Mouse (Mus musculus): ENCODE data around the gene Ubl5. TPM values are rescaled to one million over a fixed set of nuclear protein-coding genes. Genes with fewer than 3 reads are reported as not detected.

The Ubl5 gene
- polyA plus RNA-seq, 1 experiment from 2014 or later = 441 TPM

DNA sequence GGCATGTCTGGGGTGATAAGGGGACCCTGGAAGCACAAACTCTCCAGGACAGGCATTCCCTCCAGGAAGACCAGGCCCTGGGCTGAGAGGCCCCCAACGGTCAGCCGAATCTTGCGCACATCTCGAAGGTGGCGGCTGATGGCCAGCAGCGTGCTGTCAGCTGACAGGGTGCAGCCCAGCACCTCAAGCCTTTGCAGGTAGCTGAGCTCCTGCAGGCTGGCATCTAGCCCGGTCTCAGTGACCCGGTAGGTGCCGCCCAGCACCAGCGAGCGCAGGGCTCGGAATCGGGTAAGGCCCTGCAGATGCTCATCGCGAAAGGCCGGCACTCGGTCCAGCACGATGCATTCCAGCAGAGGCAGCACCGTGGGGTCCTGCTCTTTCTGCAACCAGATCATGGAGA, 4.1 kb upstream of the Ubl5 start:
- Histone ChIP-seq H3K9ac (no peak overlapping the region), H3K27me3 (no peaks in the 10 kb centered on the region), H3K9me3 (no peaks in the 10 kb centered on the region), H3K4me1 (replicated peaks) (peaks cover 27% of the 10 kb centered on the region), H3K36me3 (peaks cover 15% of the 10 kb centered on the region; the same call in 1 of the 2 replicates), H3K27ac (replicated peaks) (no peak overlapping the region), H3K4me2 (no peak overlapping the region), H3K4me3 (no peak overlapping the region)
- 95% methylated on average over 19 of the region's 19 CpGs for WGBS
- ATAC-seq (ENCODE audit: low FRiP score, low read depth) = no peak

GRCm38 (mm10) chr9:20639486-20639885, 3.2 kb upstream of the Ubl5 start:
- Histone ChIP-seq H3K27me3 (no peaks in the 10 kb centered on the region), H3K4me2 (no peak overlapping the region), H3K4me1 (replicated peaks) (peaks cover 27% of the 10 kb centered on the region), H3K36me3 (peaks cover 15% of the 10 kb centered on the region; the same call in 1 of the 2 replicates), H3K9ac (no peak overlapping the region), H3K4me3 (no peak overlapping the region), H3K9me3 (no peaks in the 10 kb centered on the region), H3K27ac (replicated peaks) (no peak overlapping the region)
- no peak for ATAC-seq (ENCODE audit: low FRiP score, low read depth)
- WGBS = 90% methylated on average over 4 of the region's 4 CpGs

GRCm38 (mm10) chr9:20641501-20641900, 1.2 kb upstream of the Ubl5 start:
- no peak for ATAC-seq (ENCODE audit: low FRiP score, low read depth)
- H3K9ac ChIP-seq = peak overlapping the region; percentile 90
- WGBS = 32% methylated on average over 6 of the region's 6 CpGs
- peaks cover 40% of the 10 kb centered on the region for H3K4me1 ChIP-seq (replicated peaks)
- H3K9me3 ChIP-seq = no peaks in the 10 kb centered on the region
- H3K27me3 ChIP-seq = no peaks in the 10 kb centered on the region
- peaks cover 20% of the 10 kb centered on the region; the same call in 1 of the 2 replicates for H3K36me3 ChIP-seq
- peak overlapping the region; percentile 95 for H3K4me2 ChIP-seq
- peak overlapping the region; percentile 84 for H3K4me3 ChIP-seq
- H3K27ac ChIP-seq (replicated peaks) = peak overlapping the region; percentile 95

DNA sequence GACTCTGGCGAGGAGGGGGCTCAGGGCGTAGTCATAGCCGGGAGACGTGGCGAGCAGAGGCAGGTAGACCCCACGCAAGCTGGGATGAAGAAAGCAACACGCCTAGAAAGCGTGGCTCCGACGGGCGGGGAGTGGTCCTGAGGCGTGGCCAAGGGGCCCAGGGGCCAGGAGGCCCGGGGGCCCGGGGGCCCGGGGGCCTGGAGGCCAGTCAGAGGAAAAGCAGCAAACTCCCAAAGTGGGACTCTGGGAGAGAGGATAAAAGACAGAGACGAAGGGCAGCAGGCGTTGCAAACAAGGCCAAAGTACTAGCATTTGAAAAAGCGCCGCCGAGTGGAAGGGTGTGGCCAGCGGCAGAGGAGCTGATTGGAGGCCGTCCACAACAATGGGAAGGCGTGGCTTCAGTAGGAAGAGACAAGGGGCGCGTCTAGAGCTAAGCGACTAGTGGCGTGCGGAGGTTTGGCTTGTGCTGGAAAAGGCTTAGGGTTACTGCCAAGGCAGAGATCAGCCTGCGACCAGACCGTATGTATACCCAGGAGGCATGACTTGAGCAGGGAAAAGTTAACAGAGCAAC, 303 bp downstream of the Ubl5 start:
- H3K27ac ChIP-seq (replicated peaks) = peak overlapping the region; percentile 95
- peak; percentile 75 for ATAC-seq (ENCODE audit: low FRiP score, low read depth)
- WGBS = under 1% methylated on average over 30 of the region's 30 CpGs
- H3K36me3 ChIP-seq = peaks cover 26% of the 10 kb centered on the region; the same call in 1 of the 2 replicates
- no peaks in the 10 kb centered on the region for H3K9me3 ChIP-seq
- H3K4me3 ChIP-seq = peak overlapping the region; percentile 84
- H3K9ac ChIP-seq = peak overlapping the region; percentile 90
- H3K4me1 ChIP-seq (replicated peaks) = peaks cover 45% of the 10 kb centered on the region
- H3K4me2 ChIP-seq = peak overlapping the region; percentile 95
- H3K27me3 ChIP-seq = no peaks in the 10 kb centered on the region

GRCm38 (mm10) chr9:20643781-20644180, 1.1 kb downstream of the Ubl5 start:
- WGBS = 11% methylated on average over 13 of the region's 13 CpGs
- no peak for ATAC-seq (ENCODE audit: low FRiP score, low read depth)

DNA sequence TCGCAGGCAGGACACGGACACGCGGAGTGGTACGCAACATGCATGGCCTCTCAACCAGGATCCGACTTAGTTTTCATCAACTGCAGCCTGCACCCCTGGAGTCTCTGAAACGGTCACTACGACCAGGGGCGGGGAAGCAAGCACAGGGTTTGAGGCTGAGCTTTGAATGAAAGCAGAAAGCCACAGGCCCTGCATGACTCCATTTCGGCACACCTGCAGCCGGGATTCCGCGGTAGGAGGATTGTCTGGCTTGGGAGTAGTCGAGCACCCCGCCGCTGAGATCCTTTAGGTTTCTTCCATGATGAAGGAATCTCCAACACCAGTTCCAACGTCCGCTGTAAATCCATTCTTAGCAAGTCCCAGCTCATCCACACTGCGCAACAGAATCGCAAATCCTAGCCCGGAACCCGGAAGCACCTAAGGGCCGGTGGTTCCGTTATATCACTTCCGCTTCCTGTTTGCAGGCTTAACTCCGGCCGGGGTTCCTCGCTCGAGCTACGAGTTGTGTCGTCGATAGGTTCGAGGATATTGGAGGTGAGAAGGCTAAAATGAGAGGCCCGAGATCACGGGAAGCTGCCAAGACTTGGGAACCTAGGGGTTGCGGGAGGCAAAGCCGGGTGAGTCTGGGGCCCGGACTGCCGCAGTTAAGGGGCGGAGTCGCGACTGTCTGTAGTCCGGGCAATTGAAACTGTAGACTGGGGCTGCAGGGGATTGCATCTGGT, 1.8 kb downstream of the Ubl5 start, which contains the start of gene Fbxl12:
TSS of gene Fbxl12 (minus strand) at position 408 of the 722 bp plus-strand sequence.
- WGBS = under 1% methylated on average over 43 of the region's 43 CpGs

More at GRCm38 (mm10) chr9:20643781-20644180, 1.1 kb downstream of the Ubl5 start:
- no peaks in the 10 kb centered on the region for H3K9me3 ChIP-seq
- H3K9ac ChIP-seq = peak overlapping the region; percentile 90
- peaks cover 27% of the 10 kb centered on the region; the same call in 1 of the 2 replicates for H3K36me3 ChIP-seq
- peak overlapping the region; percentile 95 for H3K4me2 ChIP-seq
- H3K27ac ChIP-seq (replicated peaks) = peak overlapping the region; percentile 95
- no peaks in the 10 kb centered on the region for H3K27me3 ChIP-seq
- H3K4me3 ChIP-seq = peak overlapping the region; percentile 84
- peaks cover 45% of the 10 kb centered on the region for H3K4me1 ChIP-seq (replicated peaks)

DNA sequence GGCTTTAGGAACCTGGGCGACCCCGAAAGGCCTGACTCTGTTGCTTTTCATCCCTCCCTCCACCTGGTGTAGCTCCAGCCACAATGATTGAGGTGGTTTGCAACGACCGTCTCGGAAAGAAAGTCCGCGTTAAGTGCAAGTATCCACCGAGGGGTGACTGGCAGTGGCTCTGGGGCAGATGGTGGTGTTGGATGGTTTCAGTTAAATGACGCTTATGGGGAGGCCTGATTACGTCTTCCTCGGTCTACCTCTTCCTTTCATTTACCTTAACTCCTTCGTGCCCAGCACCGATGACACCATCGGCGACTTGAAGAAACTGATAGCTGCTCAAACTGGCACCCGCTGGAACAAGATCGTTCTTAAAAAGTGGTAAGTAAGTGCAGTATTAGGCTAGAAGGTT, 2.4 kb downstream of the Ubl5 start:
- 4% methylated on average over 17 of the region's 17 CpGs for WGBS
- Histone ChIP-seq H3K36me3 (peaks cover 28% of the 10 kb centered on the region; the same call in 1 of the 2 replicates), H3K9ac (peak overlapping the region; percentile 90), H3K9me3 (no peaks in the 10 kb centered on the region), H3K4me3 (peak overlapping the region; percentile 84), H3K4me1 (replicated peaks) (peaks cover 39% of the 10 kb centered on the region), H3K27ac (replicated peaks) (peak overlapping the region; percentile 95), H3K4me2 (peak overlapping the region; percentile 95), H3K27me3 (no peaks in the 10 kb centered on the region)
- ATAC-seq (ENCODE audit: low FRiP score, low read depth) = no peak

More for the DNA sequence above, 1.8 kb downstream of the Ubl5 start, which contains the start of gene Fbxl12:
- Histone ChIP-seq H3K9ac (peak within 1 kb of the TSS; percentile 90), H3K4me2 (peak within 1 kb of the TSS; percentile 95), H3K9me3 (no peaks in the 10 kb centered on the region), H3K4me3 (peak within 1 kb of the TSS; percentile 84), H3K27ac (replicated peaks) (peak within 1 kb of the TSS; percentile 95), H3K4me1 (replicated peaks) (peaks cover 45% of the 10 kb centered on the region), H3K36me3 (peaks cover 28% of the 10 kb centered on the region; the same call in 1 of the 2 replicates), H3K27me3 (no peaks in the 10 kb centered on the region)
- ATAC-seq (ENCODE audit: low FRiP score, low read depth) = no peak

GRCm38 (mm10) chr9:20651602-20652259, 9.1 kb downstream of the Ubl5 start, which contains the start of gene Pin1:
Pin1 (plus strand) TSS chr9:20652095.
- H3K4me1 ChIP-seq (replicated peaks) = peaks cover 40% of the 10 kb centered on the region
- peaks cover 38% of the 10 kb centered on the region; the same call in 1 of the 2 replicates for H3K36me3 ChIP-seq
- peak within 1 kb of the TSS; percentile 54 for H3K27ac ChIP-seq (replicated peaks)
- under 1% methylated on average over 45 of the region's 45 CpGs for WGBS
- H3K4me2 ChIP-seq = peak within 1 kb of the TSS; percentile 76
- peak within 1 kb of the TSS; percentile 58 for H3K9ac ChIP-seq
- no peaks in the 10 kb centered on the region for H3K27me3 ChIP-seq
- ATAC-seq (ENCODE audit: low FRiP score, low read depth) = peak; percentile 99
- H3K4me3 ChIP-seq = peak within 1 kb of the TSS; percentile 62
- no peaks in the 10 kb centered on the region for H3K9me3 ChIP-seq

DNA sequence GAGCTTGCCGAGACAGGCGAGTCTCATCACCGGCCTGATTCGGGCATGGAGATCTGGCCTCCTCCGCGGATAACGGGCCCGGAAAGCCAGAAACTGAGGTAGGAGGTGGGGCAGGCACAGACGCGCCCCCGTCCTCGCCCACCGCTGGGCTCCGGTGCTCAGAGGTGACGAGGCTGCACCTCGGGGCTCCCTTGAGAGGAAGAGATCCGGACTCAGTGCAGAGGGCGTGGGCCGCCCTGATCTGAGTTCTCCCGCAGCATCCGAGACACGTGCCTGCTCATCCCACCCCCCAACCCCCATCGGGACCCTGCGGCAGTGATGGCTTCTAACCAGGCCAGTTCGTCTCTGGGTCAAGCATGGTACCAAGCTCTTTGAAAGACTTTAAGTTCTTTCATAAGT, 9.6 kb downstream of the Ubl5 start:
- ATAC-seq (ENCODE audit: low FRiP score, low read depth) = no peak; the same call in 1 of the 2 replicates
- H3K27ac ChIP-seq (replicated peaks) = peak overlapping the region; percentile 54; the same call in 1 of the 2 replicates
- H3K9me3 ChIP-seq = no peaks in the 10 kb centered on the region
- under 1% methylated on average over 25 of the region's 25 CpGs for WGBS
- H3K4me3 ChIP-seq = peak overlapping the region; percentile 62
- H3K27me3 ChIP-seq = no peaks in the 10 kb centered on the region
- H3K36me3 ChIP-seq = peaks cover 38% of the 10 kb centered on the region; the same call in 1 of the 2 replicates
- H3K4me1 ChIP-seq (replicated peaks) = peaks cover 38% of the 10 kb centered on the region
- peak overlapping the region; percentile 58 for H3K9ac ChIP-seq
- H3K4me2 ChIP-seq = peak overlapping the region; percentile 76

- H3K4me1 ChIP-seq (replicated peaks) = peaks cover 41% of the 10 kb centered on the region
- H3K36me3 ChIP-seq = peaks cover 35% of the 10 kb centered on the region; the same call in 1 of the 2 replicates
- H3K27me3 ChIP-seq = no peaks in the 10 kb centered on the region
- peak overlapping the region; percentile 76; the same call in 1 of the 2 replicates for H3K4me2 ChIP-seq
- no peak overlapping the region for H3K27ac ChIP-seq (replicated peaks)
- H3K9ac ChIP-seq = no peak overlapping the region
- H3K4me3 ChIP-seq = no peak overlapping the region
- no peak for ATAC-seq (ENCODE audit: low FRiP score, low read depth)
- 95% methylated on average over 3 of the region's 3 CpGs for WGBS
- H3K9me3 ChIP-seq = no peaks in the 10 kb centered on the region
These were observed 11.2 kb downstream of the Ubl5 start for GRCm38 (mm10) chr9:20653859-20654258.

DNA sequence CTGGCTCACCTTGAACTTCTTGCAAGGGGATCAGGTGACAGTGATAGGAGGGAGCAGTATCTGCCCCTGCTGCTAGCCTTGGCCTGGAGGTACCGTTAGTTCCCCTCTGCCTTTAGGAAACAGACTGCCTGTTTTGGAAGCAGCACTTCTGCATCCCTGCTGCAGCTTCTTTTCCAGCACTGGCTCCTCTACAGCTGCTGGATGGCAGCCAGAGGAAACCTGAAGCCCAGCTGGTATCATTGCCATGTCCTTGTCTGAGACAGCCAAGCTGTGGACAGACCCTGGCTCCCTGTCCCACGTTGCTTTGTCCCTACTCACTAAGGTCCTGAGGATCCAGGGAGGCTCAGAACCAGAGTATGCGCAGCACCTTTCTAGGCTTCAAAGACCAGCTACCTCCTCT, 14.9 kb downstream of the Ubl5 start:
- Histone ChIP-seq H3K27ac (replicated peaks) (0 out of 2 replicates have a peak overlapping the region, but pooled peaks have one; percentile 2), H3K4me1 (replicated peaks) (peaks cover 39% of the 10 kb centered on the region)

More for the DNA sequence above, 14.9 kb downstream of the Ubl5 start:
- Histone ChIP-seq H3K4me2 (no peak overlapping the region), H3K4me3 (no peak overlapping the region), H3K36me3 (peaks cover 30% of the 10 kb centered on the region), H3K9ac (no peak overlapping the region), H3K9me3 (no peaks in the 10 kb centered on the region), H3K27me3 (no peaks in the 10 kb centered on the region)
- ATAC-seq (ENCODE audit: low FRiP score, low read depth) = no peak
- whole genome bisulfite sequencing = 77% methylated on average over 3 of the region's 3 CpGs

All from hindbrain, embryonic 15.5 days (tissue).